Mouse (Mus musculus): ENCODE data around the gene Tmem145. TPM values are rescaled to one million over a fixed set of nuclear protein-coding genes. Genes with fewer than 3 reads are reported as not detected.

Tmem145 gene
- polyA plus RNA-seq, 1 experiment = not detected

GRCm38 (mm10) chr7:25292107-25292506, 13.8 kb upstream of the Tmem145 start:
- no peak for TF ChIP-seq CTCF (IDR thresholded peaks at IDR 0.05; ENCODE audit: control insufficient read depth, insufficient read depth, low read length)
- TF ChIP-seq POLR2A (IDR thresholded peaks at IDR 0.05; ENCODE audit: borderline replicate concordance, control insufficient read depth, low read depth, low read length) = no peak
- WGBS = 82% methylated on average over 7 of the region's 7 CpGs
- peak overlapping the region; percentile 15; the same call in 1 of the 2 replicates for H3K27ac ChIP-seq (ENCODE audit: control insufficient read depth, insufficient read depth, low read depth, low read length, poor library complexity)
- no peak overlapping the region for H3K4me3 ChIP-seq (replicated peaks; ENCODE audit: control insufficient read depth, low read depth, low read length)
- H3K4me1 ChIP-seq (ENCODE audit: control insufficient read depth, insufficient read depth, low read length) = peaks cover 2% of the 10 kb centered on the region; the same call in 1 of the 2 replicates

- H3K4me1 ChIP-seq (ENCODE audit: control insufficient read depth, insufficient read depth, low read length) = peaks cover 2% of the 10 kb centered on the region; the same call in 1 of the 2 replicates
- WGBS = 91% methylated on average over 10 of the region's 10 CpGs
These were observed 12.6 kb upstream of the Tmem145 start for GRCm38 (mm10) chr7:25293191-25293739.

GRCm38 (mm10) chr7:25294495-25294894, 11.4 kb upstream of the Tmem145 start:
- peaks cover 2% of the 10 kb centered on the region; the same call in 1 of the 2 replicates for H3K4me1 ChIP-seq (ENCODE audit: control insufficient read depth, insufficient read depth, low read length)
- 87% methylated on average over 4 of the region's 4 CpGs for WGBS
- H3K27ac ChIP-seq (ENCODE audit: control insufficient read depth, insufficient read depth, low read depth, low read length, poor library complexity) = no peak overlapping the region; the same call in 1 of the 2 replicates
- no peak for TF ChIP-seq CTCF (IDR thresholded peaks at IDR 0.05; ENCODE audit: control insufficient read depth, insufficient read depth, low read length)
- no peak for TF ChIP-seq POLR2A (IDR thresholded peaks at IDR 0.05; ENCODE audit: borderline replicate concordance, control insufficient read depth, low read depth, low read length)
- H3K4me3 ChIP-seq (replicated peaks; ENCODE audit: control insufficient read depth, low read depth, low read length) = no peak overlapping the region

More at GRCm38 (mm10) chr7:25293191-25293739, 12.6 kb upstream of the Tmem145 start:
- TF ChIP-seq CTCF (IDR thresholded peaks at IDR 0.05; ENCODE audit: control insufficient read depth, insufficient read depth, low read length) = no peak
- TF ChIP-seq POLR2A (IDR thresholded peaks at IDR 0.05; ENCODE audit: borderline replicate concordance, control insufficient read depth, low read depth, low read length) = no peak
- Histone ChIP-seq H3K27ac (ENCODE audit: control insufficient read depth, insufficient read depth, low read depth, low read length, poor library complexity) (no peak overlapping the region), H3K4me3 (replicated peaks; ENCODE audit: control insufficient read depth, low read depth, low read length) (no peak overlapping the region)

GRCm38 (mm10) chr7:25294960-25295722, 10.8 kb upstream of the Tmem145 start:
- TF ChIP-seq POLR2A (IDR thresholded peaks at IDR 0.05; ENCODE audit: borderline replicate concordance, control insufficient read depth, low read depth, low read length) (no peak), CTCF (IDR thresholded peaks at IDR 0.05; ENCODE audit: control insufficient read depth, insufficient read depth, low read length) (no peak)
- Histone ChIP-seq H3K27ac (ENCODE audit: control insufficient read depth, insufficient read depth, low read depth, low read length, poor library complexity) (peak overlapping the region; percentile 77), H3K4me3 (replicated peaks; ENCODE audit: control insufficient read depth, low read depth, low read length) (no peak overlapping the region), H3K4me1 (ENCODE audit: control insufficient read depth, insufficient read depth, low read length) (peaks cover 2% of the 10 kb centered on the region; the same call in 1 of the 2 replicates)
- WGBS = 78% methylated on average over 12 of the region's 12 CpGs

GRCm38 (mm10) chr7:25296945-25297453, 8.9 kb upstream of the Tmem145 start:
- WGBS = 2% methylated on average over 21 of the region's 21 CpGs
- TF ChIP-seq POLR2A (IDR thresholded peaks at IDR 0.05; ENCODE audit: borderline replicate concordance, control insufficient read depth, low read depth, low read length) (no peak), CTCF (IDR thresholded peaks at IDR 0.05; ENCODE audit: control insufficient read depth, insufficient read depth, low read length) (0 out of 2 replicates have a peak, but pooled peaks have one; percentile 3)
- peak overlapping the region; percentile 92 for H3K27ac ChIP-seq (ENCODE audit: control insufficient read depth, insufficient read depth, low read depth, low read length, poor library complexity)

GRCm38 (mm10) chr7:25297454-25298325, 8.2 kb upstream of the Tmem145 start, which contains the start of gene Pafah1b3:
Gene Pafah1b3, minus strand, starts transcription at chr7:25297986.
- Histone ChIP-seq H3K4me1 (ENCODE audit: control insufficient read depth, insufficient read depth, low read length) (peaks cover 2% of the 10 kb centered on the region; the same call in 1 of the 2 replicates), H3K27ac (ENCODE audit: control insufficient read depth, insufficient read depth, low read depth, low read length, poor library complexity) (peak within 1 kb of the TSS; percentile 92), H3K4me3 (replicated peaks; ENCODE audit: control insufficient read depth, low read depth, low read length) (peak within 1 kb of the TSS; percentile 77)
- no peak for TF ChIP-seq CTCF (IDR thresholded peaks at IDR 0.05; ENCODE audit: control insufficient read depth, insufficient read depth, low read length)
- 0 out of 2 replicates have a peak, but pooled peaks have one; percentile 20 for TF ChIP-seq POLR2A (IDR thresholded peaks at IDR 0.05; ENCODE audit: borderline replicate concordance, control insufficient read depth, low read depth, low read length)
- under 1% methylated on average over 52 of the region's 52 CpGs for WGBS

More at GRCm38 (mm10) chr7:25296945-25297453, 8.9 kb upstream of the Tmem145 start:
- Histone ChIP-seq H3K4me3 (replicated peaks; ENCODE audit: control insufficient read depth, low read depth, low read length) (peak overlapping the region; percentile 77), H3K4me1 (ENCODE audit: control insufficient read depth, insufficient read depth, low read length) (peaks cover 2% of the 10 kb centered on the region; the same call in 1 of the 2 replicates)

GRCm38 (mm10) chr7:25301063-25301462, 4.8 kb upstream of the Tmem145 start, which contains the start of gene Prr19:
Gene Prr19, plus strand, starts transcription at chr7:25301411.
- 71% methylated on average over 19 of the region's 19 CpGs for WGBS
- TF ChIP-seq POLR2A (IDR thresholded peaks at IDR 0.05; ENCODE audit: borderline replicate concordance, control insufficient read depth, low read depth, low read length) = no peak
- no peak for TF ChIP-seq CTCF (IDR thresholded peaks at IDR 0.05; ENCODE audit: control insufficient read depth, insufficient read depth, low read length)
- peaks cover under 1% of the 10 kb centered on the region; the same call in 1 of the 2 replicates for H3K4me1 ChIP-seq (ENCODE audit: control insufficient read depth, insufficient read depth, low read length)
- no peak within 1 kb of the TSS for H3K4me3 ChIP-seq (replicated peaks; ENCODE audit: control insufficient read depth, low read depth, low read length)
- H3K27ac ChIP-seq (ENCODE audit: control insufficient read depth, insufficient read depth, low read depth, low read length, poor library complexity) = no peak within 1 kb of the TSS
